ENCODE assay signal across 16 mouse cellular contexts in the genomic region with DNA sequence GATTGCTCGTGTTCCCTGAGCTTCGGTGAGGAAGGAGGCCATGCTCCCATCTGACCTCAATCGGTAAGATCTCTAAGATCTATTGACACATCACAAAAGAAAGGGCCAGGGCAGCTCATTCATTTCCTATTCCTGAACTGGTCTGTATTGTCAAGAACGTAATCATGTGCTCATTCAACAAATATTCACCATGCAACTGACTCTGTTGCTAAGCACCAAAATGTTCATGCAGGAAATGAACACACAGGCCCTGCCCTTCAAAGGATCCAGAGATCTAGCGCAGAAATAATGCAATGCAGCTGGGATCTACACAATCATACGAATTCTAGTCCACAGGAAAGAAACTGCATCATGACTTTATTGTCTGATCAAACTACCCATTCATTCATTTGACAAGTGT.
A peak's percentile ranks its signal among the peaks of the same experiment; 100 is the strongest.
DNase-seq lines count a peak whose midpoint lies in the region; ATAC-seq and TF ChIP-seq lines count a peak whose summit lies in the region.
"Had no signal": no experiment of that assay in that cellular context is flagged by ENCODE, and none has a peak within 500 bp of the region (broad histone marks: within the 10 kb centered on the region; RNA-seq: fewer than 3 reads in every experiment).

No protein-coding gene starts in this region.

- no peak for TF ChIP-seq POLR2A in brain, embryonic 14.5 days (IDR thresholded peaks at IDR 0.05; ENCODE audit: borderline replicate concordance, extremely low read depth, insufficient read depth, insufficient read length, poor library complexity, severe bottlenecking)

- TF ChIP-seq CTCF in brain, embryonic 14.5 days (IDR thresholded peaks at IDR 0.05; ENCODE audit: borderline replicate concordance, extremely low read depth, insufficient read depth, insufficient read length), result no peak

- no peak overlapping the region for H3K27ac ChIP-seq in hindbrain, embryonic 11.5 days (ENCODE audit: low read depth, low read length)
- no peak overlapping the region for H3K27ac ChIP-seq in hindbrain, embryonic 16.5 days (ENCODE audit: low read depth, low read length)
- no peak overlapping the region; the same call in 1 of the 2 replicates for H3K27ac ChIP-seq in embryonic facial prominence, embryonic 14.5 days (replicated peaks; ENCODE audit: low read depth, low read length)
- 0 out of 2 replicates have a peak overlapping the region, but pooled peaks have one; percentile 17 for H3K27ac ChIP-seq in midbrain, embryonic 14.5 days (replicated peaks; ENCODE audit: low read depth, low read length)
- H3K27ac ChIP-seq: heart, adult 2 months; hindbrain, embryonic 15.5 days; layer of hippocampus, adult 2 months; lung, embryonic 15.5 days; neural tube, embryonic 12.5 days had no signal

- H3K36me3 ChIP-seq in hindbrain, embryonic 11.5 days (ENCODE audit: control insufficient read depth, insufficient read depth, low read length), result no peaks in the 10 kb centered on the region
- H3K36me3 ChIP-seq in hindbrain, embryonic 16.5 days (ENCODE audit: control insufficient read depth, insufficient read depth, low read length), result no peaks in the 10 kb centered on the region
- H3K36me3 ChIP-seq in embryonic facial prominence, embryonic 14.5 days (ENCODE audit: control insufficient read depth, insufficient read depth, low read length), result no peaks in the 10 kb centered on the region
- H3K36me3 ChIP-seq in midbrain, embryonic 14.5 days (ENCODE audit: control insufficient read depth, insufficient read depth, low read length), result no peaks in the 10 kb centered on the region
- H3K36me3 ChIP-seq: G1E; hindbrain, embryonic 15.5 days; lung, embryonic 15.5 days; neural tube, embryonic 12.5 days had no signal

- WGBS in hindbrain, embryonic 11.5 days, result 27% methylated on average over 6 of the region's 6 CpGs
- WGBS in hindbrain, embryonic 16.5 days, result 14% methylated on average over 6 of the region's 6 CpGs
- 36% methylated on average over 6 of the region's 6 CpGs for WGBS in embryonic facial prominence, embryonic 14.5 days
- 15% methylated on average over 6 of the region's 6 CpGs for WGBS in midbrain, embryonic 14.5 days

- DNase-seq in hindbrain, embryonic 11.5 days (ENCODE audit: low spot score), result peak; percentile 7
- peak; percentile 53 for DNase-seq in brain, embryonic 14.5 days (ENCODE audit: low read depth)
- peak; percentile 29 for DNase-seq in embryonic facial prominence, embryonic 14.5 days (ENCODE audit: low spot score)
- DNase-seq in midbrain, embryonic 14.5 days, result peak; percentile 46
- DNase-seq in ovary, adult 18-20 months (ENCODE audit: low spot score), result no peak
- DNase-seq in left cerebral cortex, postnatal 14 days (ENCODE audit: low spot score in 2 of 2), result no peak
- DNase-seq: adrenal gland, adult 2 months; cerebellum, adult 9-10 months; heart, adult 2 months; thymus, postnatal 14 days had no signal

- intact Hi-C loops in left cerebral cortex, postnatal 14 days (cut with DNase I), result no loop called here

- H3K9me3 ChIP-seq in hindbrain, embryonic 11.5 days (ENCODE audit: control insufficient read depth, low read length), result no peaks in the 10 kb centered on the region
- no peaks in the 10 kb centered on the region for H3K9me3 ChIP-seq in hindbrain, embryonic 16.5 days (ENCODE audit: control insufficient read depth, low read length)
- no peaks in the 10 kb centered on the region for H3K9me3 ChIP-seq in embryonic facial prominence, embryonic 14.5 days (ENCODE audit: control insufficient read depth, low read length)
- H3K9me3 ChIP-seq in midbrain, embryonic 14.5 days (ENCODE audit: control insufficient read depth, low read length), result no peaks in the 10 kb centered on the region
- H3K9me3 ChIP-seq: hindbrain, embryonic 15.5 days; lung, embryonic 15.5 days; neural tube, embryonic 12.5 days had no signal

- H3K4me1 ChIP-seq in hindbrain, embryonic 11.5 days (replicated peaks; ENCODE audit: control insufficient read depth, insufficient read depth, low read length), result no peaks in the 10 kb centered on the region
- no peaks in the 10 kb centered on the region for H3K4me1 ChIP-seq in hindbrain, embryonic 16.5 days (ENCODE audit: control insufficient read depth, insufficient read depth, low read depth, low read length)
- no peaks in the 10 kb centered on the region for H3K4me1 ChIP-seq in embryonic facial prominence, embryonic 14.5 days (ENCODE audit: control insufficient read depth, insufficient read depth, low read length)
- peaks cover 10% of the 10 kb centered on the region; the same call in 1 of the 2 replicates for H3K4me1 ChIP-seq in midbrain, embryonic 14.5 days (ENCODE audit: control insufficient read depth, insufficient read depth, low read length)
- H3K4me1 ChIP-seq: hindbrain, embryonic 15.5 days; lung, embryonic 15.5 days; neural tube, embryonic 12.5 days had no signal

- no peak overlapping the region for H3K4me2 ChIP-seq in hindbrain, embryonic 11.5 days (replicated peaks; ENCODE audit: low read depth, low read length)
- H3K4me2 ChIP-seq in hindbrain, embryonic 16.5 days (ENCODE audit: low read length), result no peak overlapping the region
- H3K4me2 ChIP-seq in embryonic facial prominence, embryonic 14.5 days (ENCODE audit: low read depth, low read length), result no peak overlapping the region
- no peak overlapping the region for H3K4me2 ChIP-seq in midbrain, embryonic 14.5 days (ENCODE audit: low read length)
- H3K4me2 ChIP-seq: hindbrain, embryonic 15.5 days; lung, embryonic 15.5 days; neural tube, embryonic 12.5 days had no signal

- no peak for ATAC-seq in hindbrain, embryonic 11.5 days (ENCODE audit: low FRiP score)
- no peak for ATAC-seq in hindbrain, embryonic 16.5 days
- ATAC-seq in embryonic facial prominence, embryonic 14.5 days (ENCODE audit: low read depth), result no peak
- no peak for ATAC-seq in midbrain, embryonic 14.5 days (ENCODE audit: low FRiP score, low TSS enrichment)

- no peak overlapping the region for H3K9ac ChIP-seq in hindbrain, embryonic 11.5 days (ENCODE audit: low read depth, low read length)
- H3K9ac ChIP-seq in hindbrain, embryonic 16.5 days (ENCODE audit: low read depth, low read length), result no peak overlapping the region
- H3K9ac ChIP-seq in embryonic facial prominence, embryonic 14.5 days (ENCODE audit: low read depth, low read length), result no peak overlapping the region
- no peak overlapping the region for H3K9ac ChIP-seq in midbrain, embryonic 14.5 days (replicated peaks; ENCODE audit: low read length)
- H3K9ac ChIP-seq: hindbrain, embryonic 15.5 days; lung, embryonic 15.5 days; neural tube, embryonic 12.5 days had no signal

- H3K27me3 ChIP-seq in hindbrain, embryonic 11.5 days (ENCODE audit: control insufficient read depth, insufficient read depth, low read length), result no peaks in the 10 kb centered on the region
- H3K27me3 ChIP-seq in hindbrain, embryonic 16.5 days (replicated peaks; ENCODE audit: control insufficient read depth, insufficient read depth, low read length), result no peaks in the 10 kb centered on the region
- H3K27me3 ChIP-seq in embryonic facial prominence, embryonic 14.5 days (replicated peaks; ENCODE audit: control insufficient read depth, insufficient read depth, low read length), result no peaks in the 10 kb centered on the region
- no peaks in the 10 kb centered on the region for H3K27me3 ChIP-seq in midbrain, embryonic 14.5 days (ENCODE audit: control insufficient read depth, insufficient read depth, low read length)
- H3K27me3 ChIP-seq: hindbrain, embryonic 15.5 days; lung, embryonic 15.5 days; neural tube, embryonic 12.5 days had no signal

- no peak overlapping the region for H3K4me3 ChIP-seq in hindbrain, embryonic 11.5 days (ENCODE audit: low read depth, low read length)
- no peak overlapping the region for H3K4me3 ChIP-seq in hindbrain, embryonic 16.5 days (ENCODE audit: low read length)
- H3K4me3 ChIP-seq in embryonic facial prominence, embryonic 14.5 days (ENCODE audit: low read depth, low read length), result no peak overlapping the region
- no peak overlapping the region for H3K4me3 ChIP-seq in midbrain, embryonic 14.5 days (replicated peaks; ENCODE audit: low read depth, low read length)
- H3K4me3 ChIP-seq: heart, adult 2 months; hindbrain, embryonic 15.5 days; layer of hippocampus, adult 2 months; lung, embryonic 15.5 days; neural tube, embryonic 12.5 days had no signal

Comparison
In these comparisons a context has a peak if more than half of its experiments do, and no peak if none do; other contexts are left out.
1. DNase-seq: peak in hindbrain, embryonic 11.5 days (single experiment), brain, embryonic 14.5 days (single experiment), embryonic facial prominence, embryonic 14.5 days (single experiment) and midbrain, embryonic 14.5 days (single experiment); none in ovary, adult 18-20 months (single experiment) and left cerebral cortex, postnatal 14 days (0 of 2).